Mouse (Mus musculus) left cerebral cortex, adult 9 months (tissue): ENCODE measurements at regions not wholly inside any gene's neighbourhood (a gene's known extent, or its start where the extent isn't known, plus 50 kb on each side); places are given as distances from the start of the nearest gene placed in this dataset.

Source experiments
- DNase-seq, 2 experiments: peaks; one replicate each; pipeline ENCODE4 v3.0.0; 2022; ENCODE audit warnings: low spot score in 2 of 2

- DNase-seq: no peak
Observed at GRCm38 (mm10) chr1:179906115-179906514, 54.2 kb upstream of the Cdc42bpa start.

GRCm38 (mm10) chr1:179892711-179893110 is 67.6 kb upstream of the Cdc42bpa start:
- DNase-seq: no peak

- DNase-seq: no peak
Observed at GRCm38 (mm10) chr1:179887921-179888320, 72.4 kb upstream of the Cdc42bpa start.

GRCm38 (mm10) chr1:179881222-179881621 is 77.7 kb upstream of the Ahctf1 start:
- no peak for DNase-seq

GRCm38 (mm10) chr1:179877893-179878292 is 74.4 kb upstream of the Ahctf1 start:
- DNase-seq: no peak

- DNase-seq: no peak
Observed at GRCm38 (mm10) chr1:179873772-179874555, 70.5 kb upstream of the Ahctf1 start.

GRCm38 (mm10) chr1:179871961-179872360 is 68.5 kb upstream of the Ahctf1 start:
- no peak for DNase-seq

- DNase-seq: no peak
Observed at GRCm38 (mm10) chr1:179868656-179869055, 65.2 kb upstream of the Ahctf1 start.

- DNase-seq: no peak
Observed at GRCm38 (mm10) chr1:179867493-179867892, 64.0 kb upstream of the Ahctf1 start.

GRCm38 (mm10) chr1:179866056-179866772 is 62.7 kb upstream of the Ahctf1 start:
- no peak for DNase-seq

GRCm38 (mm10) chr1:179865561-179865960 is 62.1 kb upstream of the Ahctf1 start:
- DNase-seq: no peak

- no peak for DNase-seq
Observed at GRCm38 (mm10) chr1:179864537-179865226, 61.2 kb upstream of the Ahctf1 start.

GRCm38 (mm10) chr1:179863420-179863819 is 59.9 kb upstream of the Ahctf1 start:
- DNase-seq: peak; percentile 28 to 42

- DNase-seq: no peak
Observed at GRCm38 (mm10) chr1:179862941-179863340, 59.5 kb upstream of the Ahctf1 start.

- DNase-seq: no peak
Observed at GRCm38 (mm10) chr1:179861776-179862175, 58.3 kb upstream of the Ahctf1 start.

- no peak for DNase-seq
Observed at GRCm38 (mm10) chr1:179859552-179859902, 56.0 kb upstream of the Ahctf1 start.

GRCm38 (mm10) chr1:179858780-179859551 is 55.5 kb upstream of the Ahctf1 start:
- DNase-seq: peak in 1 of 2 experiments; percentile 45

GRCm38 (mm10) chr1:179854288-179854965 is 50.9 kb upstream of the Ahctf1 start:
- DNase-seq: peak in 1 of 2 experiments; percentile 46
